Comparison of ENCODE assay signal across 8 mouse cellular contexts in the genomic region with DNA sequence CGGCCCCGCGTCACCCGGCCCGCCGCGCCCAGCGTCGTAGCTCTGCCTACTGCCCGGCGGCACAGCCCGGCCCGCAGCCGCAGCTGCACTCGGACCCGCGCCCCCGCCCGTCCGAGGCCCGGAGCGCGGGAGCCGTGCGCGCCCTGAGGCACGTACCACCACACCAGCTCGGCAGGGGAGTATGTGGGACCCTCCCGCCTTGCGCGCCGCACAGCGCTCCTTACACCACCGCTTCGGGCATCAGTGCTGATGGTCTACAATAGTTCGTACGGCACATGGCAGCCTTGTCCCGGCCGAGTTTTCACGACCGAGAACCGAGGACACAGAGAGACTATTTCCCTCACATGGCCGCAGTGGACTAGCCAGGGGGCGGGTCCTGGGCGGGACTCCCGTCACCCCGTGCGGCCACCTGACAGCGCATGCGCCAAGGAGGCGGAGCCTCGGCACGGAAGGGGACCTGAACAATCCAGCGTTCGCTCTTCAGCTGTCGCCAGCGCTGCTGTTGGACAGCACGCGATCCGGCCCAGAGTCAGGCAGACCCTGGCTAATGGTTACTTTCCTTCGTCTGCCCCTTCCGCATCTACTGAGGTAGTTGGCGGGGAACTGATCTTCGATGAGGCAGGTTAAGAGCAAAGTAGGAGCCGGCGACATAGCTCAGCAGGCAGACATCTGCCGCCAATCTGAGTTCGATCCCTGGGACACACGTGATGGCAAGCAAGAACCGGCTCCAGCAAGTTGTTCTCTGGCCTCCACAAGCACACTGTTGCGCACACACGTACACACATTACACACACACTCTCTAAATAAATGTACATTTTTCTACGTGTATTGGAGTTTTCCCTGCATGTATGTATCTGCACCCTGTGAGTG. TPM values are rescaled to one million over a fixed set of nuclear protein-coding genes. Genes with fewer than 3 reads are reported as not detected.
DNase-seq lines count a peak whose midpoint lies in the region; ATAC-seq lines count a peak whose summit lies in the region.

A gene (minus strand): TSS at position 389 of the 870 bp plus-strand sequence.

- no peaks in the 10 kb centered on the region for H3K9me3 ChIP-seq in intestine, embryonic 14.5 days (ENCODE audit: control insufficient read depth, low read length)

- H3K27me3 ChIP-seq in intestine, embryonic 14.5 days (replicated peaks; ENCODE audit: control insufficient read depth, insufficient read depth, low read length): no peaks in the 10 kb centered on the region

- peak; percentile 98 for ATAC-seq in intestine, embryonic 14.5 days (replicated peaks; ENCODE audit: low FRiP score, low TSS enrichment, low read depth)

- WGBS in intestine, embryonic 14.5 days: under 1% methylated on average over 69 of the region's 73 CpGs

- H3K4me3 ChIP-seq in intestine, embryonic 14.5 days (ENCODE audit: low read depth, low read length): peak within 1 kb of the TSS; percentile 87

- H3K27ac ChIP-seq in intestine, embryonic 14.5 days (ENCODE audit: low read depth): peak within 1 kb of the TSS; percentile 96

- H3K4me1 ChIP-seq in intestine, embryonic 14.5 days (replicated peaks; ENCODE audit: control insufficient read depth, insufficient read depth, low read length): peaks cover 12% of the 10 kb centered on the region

- intact Hi-C loops in left cerebral cortex, postnatal 14 days (cut with DNase I): loop anchor here (2.0 to 5.0 kb wide), 3 partner anchors 51 to 303 kb away; a partner anchor contains a TSS

- H3K4me2 ChIP-seq in intestine, embryonic 14.5 days (ENCODE audit: low read length): peak within 1 kb of the TSS; percentile 79

- H3K36me3 ChIP-seq in intestine, embryonic 14.5 days (ENCODE audit: control insufficient read depth, insufficient read depth, low read length): peaks cover 25% of the 10 kb centered on the region

- peak; percentile 96 for DNase-seq in adrenal gland, adult 18-20 months (ENCODE audit: low spot score in 2 of 2)
- DNase-seq in embryo, embryonic 11 days: peak; percentile 96
- peak; percentile 95 for DNase-seq in gastrocnemius, postnatal 25 days
- peak; percentile 99 for DNase-seq in intestine, embryonic 14.5 days (ENCODE audit: low spot score)
- peak; percentile 96 for DNase-seq in left cerebral cortex, postnatal 14 days (ENCODE audit: low spot score in 2 of 2)
- peak; percentile 98 for DNase-seq in mesoderm, embryonic 11.5 days (ENCODE audit: low read depth, low spot score)
- peak; percentile 89 to 95 for DNase-seq in right cerebral cortex, postnatal 36 days (ENCODE audit: low spot score in 2 of 2)
- peak; percentile 95 for DNase-seq in yolk sac, embryonic 10.5 days (ENCODE audit: low spot score)

- peak within 1 kb of the TSS; percentile 82 for H3K9ac ChIP-seq in intestine, embryonic 14.5 days (ENCODE audit: low read length)

RNA-seq across cellular contexts. Expression of the gene that starts here (rescaled TPM):
- total RNA-seq in adrenal gland, adult 18-20 months (2021): 10 to 100 TPM; 18.9 to 22.6 TPM
- 10 to 100 TPM in 1 of 2 experiments, 1 to 10 TPM in 1; 8.5 to 10.3 TPM for total RNA-seq in gastrocnemius, postnatal 25 days (2021)
- polyA plus RNA-seq in intestine, embryonic 14.5 days (2014; fragmentation: Nextera tagmentation; extraction: Ambion mirVana): 42.6 and 43.1 TPM in 2 replicates
- total RNA-seq in left cerebral cortex, postnatal 14 days (2021): 10 to 100 TPM; 43.4 to 46.6 TPM

Comparison
In these comparisons a context has a peak if more than half of its experiments do, and no peak if none do; other contexts are left out.
1. Peak in every context shown above with its lines: DNase-seq, ATAC-seq, H3K4me3 ChIP-seq and H3K27ac ChIP-seq.